Mouse (Mus musculus) heart, postnatal 14 days (tissue): ENCODE data around the gene Cox10. TPM values are rescaled to one million over a fixed set of nuclear protein-coding genes. Genes with fewer than 3 reads are reported as not detected.

ENCODE experiments used
- DNase-seq, 2 experiments: peaks; one replicate each; pipeline ENCODE4 v3.0.0; 2021 to 2022
- intact Hi-C: fragments of 180-260 bp; cut with DNase I; formaldehyde crosslinking; loops from one replicate; pipeline ENCODE4 v1.15.1; 2025
- total RNA-seq, 2 experiments: library from RNA; stranded (reverse); gene quantifications; 2 replicates each; pipeline ENCODE4 v1.2.3; 2021

Cox10 gene
- total RNA-seq, 2 experiments from 2014 or later = 65.3 to 67.3 TPM

DNA sequence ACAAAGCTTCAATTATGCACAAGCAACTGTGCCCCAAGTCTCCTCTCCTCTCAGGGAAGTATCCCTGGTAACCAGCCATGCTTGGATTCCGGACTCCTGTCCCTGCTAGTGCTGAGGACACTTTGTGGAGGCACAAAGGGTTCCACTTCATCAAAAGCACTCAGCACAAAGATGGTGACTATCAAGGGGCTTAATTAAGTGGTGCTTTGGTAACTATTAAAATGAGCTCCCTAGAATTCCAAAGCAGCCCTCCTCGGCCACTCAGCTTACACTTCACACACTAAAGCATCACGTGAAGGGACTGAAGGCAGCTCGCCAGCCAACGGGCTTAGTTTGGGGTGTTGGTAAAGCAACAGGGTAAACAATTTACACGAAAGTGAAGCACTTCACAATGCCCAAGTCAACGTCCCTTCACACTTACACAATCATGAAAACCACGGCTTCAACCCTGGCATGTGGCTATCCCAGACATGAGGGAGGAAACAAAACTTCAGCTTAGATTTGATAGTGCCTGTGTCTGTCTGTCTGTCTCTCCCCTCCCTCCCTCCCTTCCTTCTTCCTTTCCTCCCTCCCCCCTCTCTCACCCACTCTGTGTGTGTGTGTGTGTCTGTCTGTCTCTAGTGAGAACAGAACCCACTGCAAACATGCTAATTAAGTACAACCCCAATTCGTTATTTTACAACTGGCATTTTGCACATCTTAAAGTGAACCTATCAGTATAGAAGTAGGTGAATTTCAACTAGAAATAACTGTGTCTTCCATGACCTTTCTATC is 27.9 kb downstream of the Cox10 start:
- DNase-seq = no peak
- intact Hi-C loops = no loop called here

DNA sequence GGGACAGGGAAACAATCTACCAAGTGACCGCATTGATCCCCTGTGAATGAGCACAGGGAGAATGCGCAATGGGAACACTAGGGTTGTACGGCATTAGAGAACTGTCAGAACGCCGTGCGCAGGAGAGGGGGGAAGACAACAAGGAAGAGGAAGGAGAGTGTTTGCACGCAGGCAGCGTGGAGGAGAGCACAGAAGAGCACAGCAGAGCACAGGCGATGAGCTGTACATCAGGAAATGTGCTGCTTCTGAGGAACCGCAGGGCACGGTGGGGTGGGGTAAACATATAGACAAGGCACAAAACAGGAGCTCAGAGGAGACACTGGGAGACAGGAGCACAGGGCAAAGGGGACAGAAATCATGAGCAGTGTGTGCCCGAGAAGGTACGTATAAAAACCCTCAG is 31.8 kb downstream of the Cox10 start:
- intact Hi-C loops = no loop called here
- DNase-seq = no peak

DNA sequence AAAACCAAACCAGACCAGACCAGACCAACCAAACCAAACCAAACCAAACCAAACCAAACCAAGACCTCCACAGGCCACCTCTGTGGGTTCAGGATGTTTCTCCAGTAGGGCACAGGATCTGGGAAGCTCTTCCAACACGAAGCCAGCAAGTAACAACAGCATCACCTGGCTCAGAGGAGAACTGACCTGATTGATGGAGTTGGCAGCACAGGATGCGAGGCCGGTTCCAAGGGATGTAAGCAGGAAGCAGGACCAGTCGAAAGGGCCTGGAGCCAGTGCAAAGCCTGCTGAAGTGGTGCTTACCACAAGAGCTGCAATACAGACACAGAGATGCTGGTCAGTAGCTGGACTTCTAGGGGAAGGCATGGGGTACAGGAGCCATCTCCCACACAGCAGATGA is 34.2 kb downstream of the Cox10 start:
- intact Hi-C loops = no loop called here

DNA sequence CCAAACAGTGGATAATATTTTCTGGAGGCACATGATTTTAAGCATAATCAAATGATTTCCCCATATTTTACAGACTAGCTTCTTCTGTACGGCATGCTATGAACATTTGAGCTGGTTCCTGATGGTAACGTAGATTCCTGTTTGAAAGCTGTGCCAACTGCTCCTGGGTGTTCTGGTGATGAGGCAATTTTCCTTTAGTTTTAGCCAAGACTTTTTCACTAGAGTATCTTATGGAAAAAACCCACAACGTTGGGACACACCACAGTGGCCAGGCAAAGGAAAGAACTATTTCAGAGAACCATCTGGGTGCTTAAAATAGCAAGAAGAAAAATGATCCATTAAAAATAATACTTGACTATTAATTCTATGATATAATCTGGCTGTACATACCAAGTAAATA is 35.2 kb downstream of the Cox10 start:
- intact Hi-C loops = no loop called here
- DNase-seq = no peak

More for the DNA sequence above, 34.2 kb downstream of the Cox10 start:
- no peak for DNase-seq

DNA sequence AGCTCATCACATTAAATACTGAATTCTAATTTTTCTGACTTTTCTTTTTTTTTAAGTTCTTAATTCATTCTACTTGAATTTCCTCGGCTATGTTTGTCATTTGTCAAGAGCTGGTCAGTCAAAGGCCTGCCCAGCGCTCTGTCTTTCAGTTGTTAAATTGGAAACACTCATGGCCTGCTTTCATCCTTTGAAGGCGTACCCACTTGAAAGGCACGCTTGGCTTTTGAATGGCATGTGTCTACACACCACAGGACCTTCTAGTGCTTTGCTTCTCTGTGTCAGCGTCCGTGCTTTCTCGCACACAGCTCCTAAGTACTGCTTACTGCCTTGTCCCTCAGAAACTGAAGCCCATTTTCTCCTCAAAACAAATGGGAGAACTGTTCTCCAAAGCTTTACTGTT is 38.0 kb downstream of the Cox10 start:
- intact Hi-C loops = no loop called here
- DNase-seq = no peak

DNA sequence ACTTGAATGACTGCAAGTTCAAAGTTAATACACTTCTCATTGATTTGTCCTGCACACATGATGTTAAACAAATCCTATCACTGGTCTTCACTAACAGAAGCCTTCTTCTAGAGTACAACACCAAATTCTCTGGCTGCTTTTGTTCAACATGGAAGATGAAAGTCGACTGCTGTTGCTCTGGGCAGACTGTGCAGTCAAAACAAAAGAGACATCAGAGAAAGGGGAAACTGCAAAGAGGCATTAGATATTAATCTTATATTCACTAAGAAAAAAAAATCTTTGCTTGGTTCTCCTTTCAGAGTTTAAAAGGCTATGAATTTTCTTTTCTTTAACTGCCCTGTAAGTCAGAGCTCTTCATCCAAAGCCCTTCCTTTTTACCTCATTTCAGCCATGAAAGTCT is 39.7 kb downstream of the Cox10 start:
- no peak for DNase-seq
- intact Hi-C loops = no loop called here

DNA sequence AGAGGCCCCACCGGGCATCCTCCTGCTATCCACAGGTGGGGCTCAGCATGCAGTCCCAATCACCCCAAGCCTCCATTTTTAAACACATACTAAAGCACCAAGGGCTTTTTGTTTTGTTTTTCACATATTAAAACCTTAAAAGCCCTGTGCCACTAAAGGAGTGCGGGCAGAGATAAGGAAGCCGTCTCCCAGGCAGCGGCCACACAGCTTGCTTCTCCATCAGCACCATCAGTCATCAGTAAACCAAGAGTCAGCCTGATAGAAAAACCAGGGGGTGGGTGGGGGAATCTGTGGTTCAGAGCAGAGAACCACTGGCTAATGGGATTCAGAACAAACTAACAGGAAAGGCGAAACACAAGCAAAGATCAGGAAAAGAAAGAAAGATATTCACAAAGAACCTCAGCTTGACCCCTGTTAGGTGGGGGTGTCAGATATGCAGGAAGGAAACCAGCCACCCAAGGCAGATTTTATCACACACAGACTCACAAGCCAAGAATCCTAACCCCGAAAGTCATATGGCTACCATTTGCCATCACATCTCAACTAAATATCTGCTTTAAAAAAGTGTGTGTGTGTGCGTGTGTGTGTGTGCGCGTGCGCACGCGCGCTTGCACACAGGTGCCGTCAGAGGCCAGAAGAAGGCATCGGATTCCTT is 41.7 kb downstream of the Cox10 start:
- intact Hi-C loops = no loop called here
- DNase-seq = no peak

DNA sequence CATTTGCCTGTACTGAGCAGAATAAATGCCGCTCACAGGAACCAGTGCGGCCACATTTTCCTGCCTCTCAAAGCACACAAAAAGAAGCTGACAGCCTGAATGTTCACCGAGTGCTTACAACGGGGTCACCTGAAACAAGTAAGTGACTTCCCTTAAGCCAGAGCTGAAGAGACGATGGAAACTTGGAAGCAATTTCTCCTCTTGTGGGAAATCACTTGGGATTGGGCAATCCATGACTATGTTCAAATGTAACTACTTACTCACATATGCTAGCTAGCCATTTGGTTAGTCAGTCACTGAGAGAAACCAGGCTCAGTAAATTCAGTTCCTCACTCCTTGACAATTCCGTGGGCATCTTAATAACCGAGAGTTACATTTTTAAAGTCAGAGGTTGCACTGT is 43.0 kb downstream of the Cox10 start:
- no peak for DNase-seq
- intact Hi-C loops = no loop called here

DNA sequence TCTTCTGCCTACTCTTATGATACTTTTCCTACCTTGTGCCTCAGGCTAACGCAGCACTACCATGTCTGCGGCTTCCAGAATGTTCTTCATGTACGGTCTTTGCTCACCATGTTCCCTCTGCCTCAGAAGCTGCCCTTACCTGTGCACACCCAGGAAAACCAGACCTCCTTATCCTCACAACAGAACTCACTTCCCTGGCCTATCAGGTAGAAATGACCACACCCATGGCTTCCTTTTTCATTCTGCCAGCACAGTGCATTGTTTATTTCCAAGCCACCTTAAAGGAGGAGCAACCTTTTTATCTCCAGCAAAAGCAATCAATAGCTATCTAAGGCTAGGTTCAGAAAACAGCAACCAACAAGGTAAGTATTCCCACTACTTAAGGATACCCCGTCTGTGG is 43.6 kb downstream of the Cox10 start:
- intact Hi-C loops = no loop called here
- no peak for DNase-seq

DNA sequence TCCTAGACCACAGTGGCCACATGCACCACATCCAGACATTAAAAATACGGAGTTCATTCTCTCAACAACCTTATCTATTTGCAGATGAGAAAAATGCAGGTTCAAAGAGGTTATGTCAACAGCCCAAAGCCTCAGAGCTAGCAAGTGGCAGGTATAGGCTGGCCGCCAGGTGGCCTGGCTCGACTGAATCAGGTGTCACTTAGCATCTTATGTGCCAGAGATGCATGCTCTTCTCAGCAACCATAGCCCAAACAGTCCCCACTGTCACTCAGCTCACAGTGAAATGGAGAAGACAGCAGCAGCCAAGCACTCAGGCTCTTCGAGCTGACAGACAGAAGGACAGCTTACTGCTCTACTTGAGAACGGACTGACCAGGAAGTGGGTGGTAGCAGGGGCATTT is 44.6 kb downstream of the Cox10 start:
- intact Hi-C loops = no loop called here
- DNase-seq = no peak

DNA sequence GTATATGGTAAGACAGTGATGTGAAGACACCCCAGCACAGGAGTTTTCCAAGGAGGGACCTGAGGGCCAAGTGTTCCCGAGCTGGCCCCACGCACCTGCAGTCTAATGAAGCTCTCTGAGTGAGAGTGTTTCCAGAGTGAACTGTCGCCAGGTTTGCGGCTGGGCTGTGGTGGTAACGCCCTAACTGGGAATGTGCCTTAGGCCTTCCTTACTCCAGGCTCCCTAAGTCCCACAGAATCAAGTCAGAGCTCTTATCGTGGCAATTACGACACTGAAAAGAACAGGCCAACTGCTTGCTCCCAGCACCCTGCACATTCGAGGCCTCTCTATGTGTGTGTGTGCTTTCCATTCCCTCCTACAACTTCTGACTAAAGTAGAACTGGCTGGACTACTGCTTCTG is 51.8 kb downstream of the Cox10 start:
- no peak for DNase-seq
- intact Hi-C loops = no loop called here

DNA sequence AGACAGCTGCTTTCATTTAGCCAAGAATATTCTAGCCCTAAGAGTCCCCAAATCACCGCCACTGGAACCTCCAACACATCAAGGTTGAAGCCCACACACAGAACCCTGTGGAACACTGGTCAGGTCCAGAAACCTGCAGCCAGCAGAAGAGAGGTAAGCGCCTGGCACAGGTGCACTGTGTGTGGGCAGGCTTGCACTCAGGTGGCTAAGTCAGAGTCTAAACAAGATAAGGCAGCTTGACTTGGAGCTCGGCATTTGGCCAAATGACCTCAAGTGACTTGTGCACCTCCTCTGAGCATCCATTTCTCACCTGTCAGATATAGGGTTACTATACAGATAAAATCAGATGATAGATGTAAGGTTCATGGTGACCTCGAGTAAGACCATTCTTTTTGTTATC is 53.4 kb downstream of the Cox10 start:
- DNase-seq = no peak
- intact Hi-C loops = no loop called here

DNA sequence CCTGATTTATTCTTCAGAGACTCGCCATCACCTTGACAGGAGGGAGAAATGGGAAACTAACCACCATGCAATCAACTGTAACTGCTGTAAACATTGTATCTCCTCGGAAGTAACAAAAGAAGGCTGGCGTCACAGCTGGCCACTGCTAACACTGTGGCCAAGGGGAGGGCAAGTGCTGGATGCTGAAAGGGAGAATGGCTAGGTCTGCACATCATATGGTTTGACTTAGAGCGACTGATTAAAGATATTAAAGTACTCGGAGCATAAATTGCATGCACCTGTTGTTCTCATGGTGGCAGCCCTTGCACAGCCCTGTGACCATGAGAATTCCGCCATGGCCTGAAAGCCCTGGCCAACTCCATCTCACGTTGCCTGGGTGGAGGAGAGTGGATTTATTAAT is 54.7 kb downstream of the Cox10 start:
- intact Hi-C loops = no loop called here

DNA sequence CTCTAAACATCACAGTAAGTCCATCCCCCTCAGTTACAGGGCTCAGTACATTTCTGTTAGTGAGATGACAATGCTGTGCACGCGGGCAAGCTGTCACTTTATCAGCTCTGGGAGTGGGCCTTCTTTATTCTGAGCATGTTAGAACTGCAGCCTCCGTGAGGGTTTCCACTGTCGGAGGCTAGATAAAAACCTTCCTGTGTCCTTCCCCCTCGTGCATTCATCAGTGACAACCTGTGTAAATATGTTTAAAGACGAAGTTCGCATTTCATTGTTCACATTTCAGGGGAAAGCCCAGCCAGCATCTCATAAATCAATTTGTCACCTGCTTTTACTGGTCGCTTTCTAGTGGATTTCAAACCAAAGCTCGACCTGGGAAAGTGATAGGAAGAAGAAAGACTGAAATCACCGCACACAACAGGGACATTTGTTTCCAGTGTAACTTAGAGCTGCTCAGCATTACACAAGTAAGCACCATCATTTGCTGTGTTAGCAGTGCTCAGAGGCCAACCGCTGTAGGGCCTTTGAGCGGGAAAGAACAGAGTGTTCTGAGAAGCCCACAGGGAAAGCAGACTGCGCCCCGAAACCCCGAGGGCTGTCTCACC is 55.8 kb downstream of the Cox10 start:
- DNase-seq = no peak
- intact Hi-C loops = no loop called here

More for the DNA sequence above, 54.7 kb downstream of the Cox10 start:
- no peak for DNase-seq

DNA sequence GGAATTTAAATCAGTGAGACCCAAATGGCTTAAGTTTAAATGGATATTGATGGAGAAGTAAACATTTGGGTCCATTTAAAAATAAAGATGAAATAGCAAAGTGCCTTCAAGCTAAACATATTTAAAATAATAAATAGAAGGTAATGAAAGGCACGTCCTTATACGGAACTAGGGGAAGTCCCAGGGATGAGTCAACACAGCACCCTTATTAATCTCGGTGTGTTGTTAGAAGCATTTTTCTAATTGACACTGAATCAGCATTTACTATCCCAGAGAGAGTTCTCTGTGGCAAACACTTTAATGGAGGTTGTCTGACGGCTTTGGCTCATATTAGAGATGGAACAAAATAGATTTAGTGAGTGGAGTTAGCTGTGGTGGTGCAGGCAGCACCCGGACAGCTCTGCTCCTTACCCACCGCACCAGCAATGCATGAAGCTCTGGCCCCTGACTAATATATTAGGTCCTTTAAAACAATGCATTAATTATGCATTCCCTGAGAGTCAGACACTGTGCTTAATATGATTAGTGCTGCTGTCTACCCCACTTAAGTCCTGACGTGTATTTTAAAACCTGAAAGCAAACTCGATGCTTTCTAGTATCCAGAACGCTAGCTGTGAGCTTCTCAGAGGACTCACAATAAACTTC is 56.7 kb downstream of the Cox10 start:
- DNase-seq = no peak
- intact Hi-C loops = no loop called here

DNA sequence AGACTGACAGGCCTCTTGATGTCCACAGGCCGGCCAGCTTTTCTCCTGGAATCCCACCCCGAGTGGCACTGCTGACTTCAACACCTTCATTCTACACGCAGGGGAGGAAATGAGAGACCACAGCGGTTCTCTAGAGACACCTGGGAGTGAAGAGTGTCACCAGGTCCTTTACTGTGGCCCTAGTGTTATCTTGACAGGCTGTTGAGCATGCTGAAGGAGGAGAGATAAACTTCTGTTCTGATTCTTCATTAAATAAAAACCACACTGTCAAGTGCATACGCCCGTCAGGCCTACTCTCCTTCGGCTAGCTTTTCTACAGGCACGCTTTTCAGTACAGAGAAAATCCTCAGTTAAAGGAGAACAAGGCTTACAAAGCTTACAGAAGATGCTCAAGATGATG is 60.0 kb downstream of the Cox10 start:
- intact Hi-C loops = no loop called here
- no peak for DNase-seq

DNA sequence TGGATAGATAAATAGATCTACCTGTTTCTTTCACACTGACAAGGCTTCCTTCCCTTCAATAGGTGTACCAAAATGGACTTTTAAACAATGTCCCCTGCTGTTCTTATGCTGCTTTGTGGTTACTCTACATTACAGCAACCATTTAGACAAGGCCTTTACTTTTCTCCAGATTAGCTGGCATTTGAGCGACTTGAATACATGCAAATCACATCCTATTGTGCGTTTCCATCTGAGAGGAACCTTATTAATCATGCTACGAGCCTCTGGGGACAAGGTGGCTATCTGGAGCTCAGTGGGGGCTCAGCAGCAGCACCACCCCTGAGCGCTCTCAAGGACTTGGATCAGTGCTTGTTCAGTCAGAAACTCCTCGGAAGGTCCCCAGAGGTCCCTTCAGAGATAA is 61.1 kb downstream of the Cox10 start:
- intact Hi-C loops = no loop called here
- DNase-seq = no peak

DNA sequence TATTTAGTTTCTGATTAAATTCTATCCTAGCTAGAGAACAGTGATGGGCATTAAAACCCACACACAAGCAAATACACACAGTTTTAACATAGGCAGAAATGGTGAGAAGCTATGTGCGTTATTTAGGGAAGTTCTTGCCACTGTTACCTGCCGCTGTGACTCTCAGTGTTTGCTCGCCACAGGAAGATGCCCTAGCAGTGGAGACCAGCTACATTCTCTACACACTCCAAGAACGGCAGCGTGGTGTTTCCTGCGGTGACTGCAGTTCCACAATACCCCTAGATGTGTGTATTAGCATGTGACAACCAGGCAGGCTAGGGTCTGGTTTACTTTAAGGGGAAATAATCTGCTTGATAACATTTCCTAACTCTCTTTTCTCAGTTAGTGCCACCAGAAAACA is 64.0 kb downstream of the Cox10 start:
- DNase-seq = no peak
- intact Hi-C loops = no loop called here

DNA sequence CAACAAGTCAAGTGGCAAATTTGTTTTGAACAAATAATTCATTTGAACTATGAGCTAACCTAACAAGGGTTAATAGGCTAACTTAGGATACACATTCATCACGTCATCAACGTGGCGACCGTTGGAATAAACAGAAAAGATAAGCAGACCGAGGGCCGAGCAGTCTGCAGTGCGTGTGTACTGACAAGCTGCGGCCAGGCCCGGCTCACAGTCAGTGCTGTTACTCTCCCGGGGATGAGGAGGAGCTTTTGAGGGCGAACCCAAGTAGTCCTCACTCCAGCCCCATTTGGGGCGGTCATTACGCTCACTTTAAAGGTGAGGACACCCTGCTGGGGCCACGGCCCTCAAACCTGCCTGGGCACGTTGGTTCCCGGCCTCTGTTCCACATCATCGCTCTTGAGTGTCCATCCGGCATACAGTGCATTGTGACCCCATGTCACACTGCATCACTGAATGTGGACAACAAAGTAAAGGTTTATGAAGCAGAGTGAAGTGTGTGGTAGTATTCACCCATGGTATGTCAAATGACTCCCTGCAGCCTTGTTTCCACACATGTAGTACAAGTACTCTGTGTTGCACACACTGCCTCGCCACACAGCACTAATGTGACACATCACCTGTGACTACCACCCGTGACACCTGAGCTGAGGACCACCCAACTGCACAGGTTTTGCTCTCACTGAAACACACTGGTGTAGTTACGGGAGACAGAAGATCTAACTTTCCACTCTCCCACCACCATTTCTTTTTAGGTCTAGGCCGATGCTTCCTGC is 68.4 kb downstream of the Cox10 start:
- intact Hi-C loops = no loop called here

DNA sequence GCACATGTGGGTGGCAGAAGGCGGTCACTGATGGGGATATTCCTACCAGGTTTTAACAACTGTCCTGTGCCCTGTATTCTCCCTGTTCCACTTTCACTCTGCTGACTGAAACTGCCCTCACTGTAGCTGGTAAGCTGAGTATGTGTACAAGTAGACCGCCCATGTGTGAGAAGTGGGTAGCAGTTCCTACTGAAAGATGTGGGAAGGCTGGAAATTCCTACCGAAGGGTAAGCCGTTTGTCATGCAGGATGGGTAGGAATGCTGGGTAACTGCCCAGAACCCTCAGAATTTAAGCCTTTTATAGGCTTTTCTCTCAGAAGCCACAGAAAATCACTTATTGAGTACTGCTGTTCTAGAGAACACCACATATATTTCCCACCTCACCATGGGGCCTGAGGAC is 75.1 kb downstream of the Cox10 start:
- intact Hi-C loops = loop anchor here (5.0 kb wide), 1 partner anchor 73 kb away; the partner anchor contains the start of gene Cox10
- no peak for DNase-seq

More for the DNA sequence above, 68.4 kb downstream of the Cox10 start:
- DNase-seq = no peak

DNA sequence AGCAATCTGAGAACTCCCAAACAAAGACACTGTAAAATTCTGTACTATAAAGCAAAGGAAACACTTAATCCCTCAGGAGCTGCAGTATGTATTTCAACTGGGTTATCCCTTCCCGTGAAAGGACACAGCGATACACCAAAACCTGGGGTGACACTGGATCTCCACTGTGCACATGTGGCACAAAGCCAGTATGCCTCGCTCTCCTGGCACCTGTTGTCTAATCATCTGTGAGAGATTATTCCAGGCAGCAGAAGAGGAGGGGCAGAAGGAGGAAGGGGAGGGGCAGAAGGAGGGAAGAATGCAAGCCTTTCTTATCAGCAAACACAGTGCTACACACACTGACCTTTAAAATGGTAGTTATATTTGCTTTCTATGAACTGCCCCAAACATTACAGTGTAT is 75.8 kb downstream of the Cox10 start:
- intact Hi-C loops = loop anchor here (5.0 kb wide), 1 partner anchor 74 kb away; the partner anchor contains the start of gene Cox10
- DNase-seq = no peak
